Mouse (Mus musculus) midbrain, postnatal 0 days (tissue): ENCODE measurements around the gene Gm47791. TPM values are rescaled to one million over a fixed set of nuclear protein-coding genes. Genes with fewer than 3 reads are reported as not detected.
A peak's percentile ranks its signal among the peaks of the same experiment; 100 is the strongest.

Source experiments
- ATAC-seq: fragments of 200-750 bp; cut with Nextera tagmentation; 2 replicates; pipeline ENCODE4 v1.8.0; 2017; ENCODE audit warnings: moderate number of reproducible peaks, mild to moderate bottlenecking, moderate TSS enrichment, moderate library complexity; ENCODE audit not compliant: low FRiP score
- DNase-seq: peaks from one replicate; pipeline ENCODE4 v3.0.0-alpha.2; 2015; ENCODE audit warnings: low spot score
- H3K27ac ChIP-seq: fragments of 300-500 bp; sonication (generic); 2 replicates; pipeline ENCODE4 v1.5.1; 2014; ENCODE audit warnings: low read depth, mild to moderate bottlenecking, low read length, mixed read lengths
- H3K27me3 ChIP-seq: fragments of 300-500 bp; sonication (generic); 2 replicates; pipeline ENCODE4 v1.6.1; 2014; ENCODE audit warnings: low read length, control low read depth, mixed read lengths; ENCODE audit not compliant: insufficient read depth
- H3K36me3 ChIP-seq: fragments of 300-500 bp; sonication (generic); 2 replicates; pipeline ENCODE4 v1.6.1; 2014; ENCODE audit warnings: low read length, control low read depth, mixed read lengths; ENCODE audit not compliant: insufficient read depth
- H3K4me1 ChIP-seq: fragments of 300-500 bp; sonication (generic); 2 replicates; pipeline ENCODE4 v1.6.1; 2014; ENCODE audit warnings: mild to moderate bottlenecking, control low read depth, antibody characterized with exemption, low read length, mixed read lengths; ENCODE audit not compliant: insufficient read depth
- H3K4me2 ChIP-seq: fragments of 300-500 bp; sonication (generic); 2 replicates; pipeline ENCODE4 v1.6.1; 2014; ENCODE audit warnings: low read depth, mild to moderate bottlenecking, low read length, mixed read lengths; ENCODE audit not compliant: poor library complexity, severe bottlenecking
- H3K4me3 ChIP-seq: fragments of 300-500 bp; sonication (generic); 2 replicates; pipeline ENCODE4 v1.5.1; 2014; ENCODE audit warnings: low read depth, mild to moderate bottlenecking, low read length, moderate library complexity
- H3K9ac ChIP-seq: fragments of 300-500 bp; sonication (generic); replicated peaks from 2 replicates; pipeline ENCODE4 v1.6.1; 2014; ENCODE audit warnings: mild to moderate bottlenecking, low read length, moderate library complexity, mixed read lengths; ENCODE audit not compliant: poor library complexity, severe bottlenecking
- H3K9me3 ChIP-seq: fragments of 300-500 bp; sonication (generic); 2 replicates; pipeline ENCODE4 v1.6.1; 2016; ENCODE audit warnings: low read length, control low read depth
- CTCF ChIP-seq: IDR thresholded peaks from 2 replicates; pipeline ENCODE4 v1.5.1; 2016; ENCODE audit warnings: antibody characterized with exemption, mild to moderate bottlenecking
- WGBS: fragments of 180-500 bp; shearing (Covaris S2); extraction: QIAGEN DNeasy Blood & Tissue Kit; methylation state at CpG from one replicate; pipeline ENCODE4 v1.1.7; 2014; 5-methylcytosine and 5-hydroxymethylcytosine counted together
- polyA plus RNA-seq: library from polyadenylated mRNA; unstranded; fragments of >200 nt; fragmentation: Nextera tagmentation; extraction: Ambion mirVana; gene quantifications from 2 replicates; pipeline ENCODE4 v1.2.1, GENCODE M21; 2015
- total RNA-seq: library from RNA; depleted of rRNA; stranded (reverse); fragments of >200 nt; gene quantifications from 2 replicates; pipeline ENCODE4 v1.2.3, GENCODE M21; 2014

Gene Gm47791
- total and polyA plus RNA-seq, 2 experiments from 2014 or later, result not detected

DNA sequence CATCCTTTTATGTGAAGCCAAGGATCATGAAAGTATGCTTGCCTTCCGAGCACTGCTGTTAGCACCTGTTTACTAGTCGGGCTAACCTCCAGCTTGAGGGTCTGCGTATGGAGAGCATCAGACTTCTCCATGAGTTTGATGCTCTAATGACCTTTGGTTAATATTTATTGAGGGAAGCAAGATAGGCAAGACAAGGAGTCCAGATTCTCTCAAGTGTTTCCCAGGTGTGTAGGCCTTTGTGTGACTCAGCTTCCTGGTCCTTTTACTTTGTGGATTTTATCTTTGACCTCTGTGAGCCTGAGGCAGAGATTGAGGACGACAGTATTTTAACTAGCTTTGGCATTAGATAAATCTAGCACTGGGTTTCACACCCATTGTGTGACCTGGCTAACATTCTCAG is 4.4 kb downstream of the Gm47791 start:
- H3K27me3 ChIP-seq, result no peaks in the 10 kb centered on the region
- H3K4me2 ChIP-seq, result no peak overlapping the region
- no peak overlapping the region for H3K9ac ChIP-seq
- no peaks in the 10 kb centered on the region for H3K4me1 ChIP-seq
- H3K36me3 ChIP-seq, result no peaks in the 10 kb centered on the region
- no peak for TF ChIP-seq CTCF
- no peak for ATAC-seq
- no peak for DNase-seq
- 88% methylated on average over 4 of the region's 4 CpGs for WGBS
- H3K27ac ChIP-seq, result no peak overlapping the region
- H3K4me3 ChIP-seq, result no peak overlapping the region
- H3K9me3 ChIP-seq, result no peaks in the 10 kb centered on the region

DNA sequence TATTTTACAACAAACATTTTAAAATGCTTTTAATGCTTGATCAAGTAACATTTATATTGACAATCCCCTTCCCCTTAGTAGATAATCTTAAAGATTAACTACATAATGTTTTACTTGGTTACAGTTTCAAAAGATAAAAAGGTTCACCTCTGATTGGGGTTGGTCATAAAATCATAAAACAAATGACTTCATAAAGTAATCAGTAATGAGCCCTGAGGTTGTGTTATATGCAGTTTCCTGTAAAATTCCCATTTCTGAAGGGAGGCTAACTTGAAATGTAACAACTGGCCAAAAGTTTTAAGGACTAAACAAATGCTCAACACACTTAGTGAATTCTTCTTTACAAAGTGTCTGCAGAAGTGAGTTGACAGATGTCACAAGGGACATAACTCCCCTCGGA is 4.8 kb downstream of the Gm47791 start:
- Histone ChIP-seq H3K4me3 (no peak overlapping the region), H3K27ac (no peak overlapping the region), H3K27me3 (no peaks in the 10 kb centered on the region), H3K9ac (no peak overlapping the region), H3K4me2 (no peak overlapping the region), H3K9me3 (no peaks in the 10 kb centered on the region), H3K36me3 (no peaks in the 10 kb centered on the region), H3K4me1 (no peaks in the 10 kb centered on the region)
- ATAC-seq (no peak), DNase-seq (no peak)
- WGBS, result 63% methylated on average over 1 of the region's 1 CpGs
- no peak for TF ChIP-seq CTCF

DNA sequence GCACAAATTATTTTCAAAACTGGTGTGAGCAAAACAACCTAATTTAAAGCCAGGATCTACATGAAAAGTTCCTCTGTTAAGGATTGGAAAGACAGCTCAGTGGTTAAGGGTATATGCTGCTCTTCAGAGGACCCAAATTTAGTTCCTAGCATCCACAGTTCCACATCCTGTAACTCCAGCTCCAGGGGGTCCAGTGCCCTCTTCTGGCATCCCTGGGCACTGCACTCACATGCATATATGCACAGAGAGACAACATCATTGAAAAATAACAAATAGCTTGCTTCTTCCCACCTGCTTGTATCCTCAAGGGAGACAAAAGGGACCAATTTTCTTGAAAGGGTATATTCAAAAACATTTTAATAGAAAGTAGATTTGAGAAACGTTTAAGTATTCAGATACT is 8.8 kb downstream of the Gm47791 start:
- Histone ChIP-seq H3K27ac (no peak overlapping the region), H3K4me2 (no peak overlapping the region), H3K27me3 (no peaks in the 10 kb centered on the region), H3K9ac (no peak overlapping the region), H3K36me3 (no peaks in the 10 kb centered on the region; the same call in 1 of the 2 replicates), H3K4me3 (no peak overlapping the region), H3K4me1 (no peaks in the 10 kb centered on the region), H3K9me3 (no peaks in the 10 kb centered on the region)
- DNase-seq (no peak), ATAC-seq (no peak)
- WGBS, result 86% methylated on average over 1 of the region's 1 CpGs
- TF ChIP-seq CTCF, result no peak

DNA sequence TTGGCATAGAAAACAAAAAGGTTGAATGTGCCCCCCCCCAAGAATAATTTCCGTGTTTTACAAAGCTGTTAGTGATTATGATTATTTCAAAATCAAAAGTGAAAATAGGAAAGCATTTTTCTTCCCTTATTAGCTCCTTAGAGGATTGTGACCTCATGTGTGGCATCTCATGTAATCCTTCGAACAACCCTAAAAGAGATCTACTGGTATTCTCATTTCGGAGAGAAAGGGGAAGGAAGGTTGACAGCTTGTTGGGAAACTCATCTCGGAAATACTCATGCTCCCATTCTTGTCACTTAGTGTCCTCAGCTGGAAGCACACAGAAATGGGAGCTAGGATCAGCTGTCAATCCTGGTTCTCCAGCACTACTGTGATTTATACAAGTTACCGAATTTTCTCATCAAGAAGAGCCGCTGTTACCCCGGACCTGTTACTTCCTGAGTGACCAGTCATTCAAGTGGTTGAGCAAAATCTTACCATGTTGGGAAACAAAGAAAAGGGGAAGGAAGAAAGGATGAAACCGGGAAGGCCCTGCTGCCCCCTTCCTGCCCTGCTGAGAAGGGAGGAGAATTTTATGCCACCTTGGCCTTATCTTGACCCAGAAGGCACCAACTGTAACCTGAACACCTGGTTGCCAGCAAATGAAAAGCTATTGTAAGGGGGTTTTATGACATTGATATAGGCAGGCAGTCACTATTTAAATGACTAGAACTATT is 9.4 kb downstream of the Gm47791 start:
- Histone ChIP-seq H3K9ac (no peak overlapping the region), H3K36me3 (no peaks in the 10 kb centered on the region; the same call in 1 of the 2 replicates), H3K4me1 (no peaks in the 10 kb centered on the region), H3K4me2 (no peak overlapping the region), H3K9me3 (no peaks in the 10 kb centered on the region), H3K4me3 (no peak overlapping the region), H3K27ac (no peak overlapping the region), H3K27me3 (no peaks in the 10 kb centered on the region)
- 93% methylated on average over 8 of the region's 8 CpGs for WGBS
- DNase-seq, result no peak
- no peak for ATAC-seq
- no peak for TF ChIP-seq CTCF

DNA sequence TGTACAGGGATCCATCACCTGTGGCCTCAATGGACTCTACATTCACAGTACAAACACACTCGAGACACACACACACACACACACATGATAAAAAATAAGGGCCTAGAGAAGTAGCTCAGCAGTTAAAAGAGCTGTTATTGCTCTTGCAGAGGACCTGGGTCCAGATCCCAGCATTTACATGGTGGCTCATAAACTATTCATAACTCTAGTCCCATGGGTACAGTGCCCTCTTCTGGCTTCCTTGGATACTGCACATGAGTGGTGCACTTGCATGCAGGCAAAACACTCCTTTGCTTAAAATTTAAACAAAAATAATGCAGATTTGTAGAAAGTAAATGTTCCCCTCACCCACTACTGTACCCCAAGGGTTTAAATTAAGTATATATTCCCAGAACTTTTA is 11.5 kb downstream of the Gm47791 start:
- no peaks in the 10 kb centered on the region for H3K4me1 ChIP-seq
- H3K27ac ChIP-seq, result no peak overlapping the region
- no peaks in the 10 kb centered on the region for H3K9me3 ChIP-seq
- H3K27me3 ChIP-seq, result no peaks in the 10 kb centered on the region
- DNase-seq (no peak), ATAC-seq (no peak)
- 97% methylated on average over 1 of the region's 1 CpGs for WGBS
- peak; percentile 45 for TF ChIP-seq CTCF
- no peak overlapping the region for H3K4me2 ChIP-seq
- no peak overlapping the region for H3K9ac ChIP-seq
- H3K36me3 ChIP-seq, result peaks cover 7% of the 10 kb centered on the region
- no peak overlapping the region for H3K4me3 ChIP-seq

DNA sequence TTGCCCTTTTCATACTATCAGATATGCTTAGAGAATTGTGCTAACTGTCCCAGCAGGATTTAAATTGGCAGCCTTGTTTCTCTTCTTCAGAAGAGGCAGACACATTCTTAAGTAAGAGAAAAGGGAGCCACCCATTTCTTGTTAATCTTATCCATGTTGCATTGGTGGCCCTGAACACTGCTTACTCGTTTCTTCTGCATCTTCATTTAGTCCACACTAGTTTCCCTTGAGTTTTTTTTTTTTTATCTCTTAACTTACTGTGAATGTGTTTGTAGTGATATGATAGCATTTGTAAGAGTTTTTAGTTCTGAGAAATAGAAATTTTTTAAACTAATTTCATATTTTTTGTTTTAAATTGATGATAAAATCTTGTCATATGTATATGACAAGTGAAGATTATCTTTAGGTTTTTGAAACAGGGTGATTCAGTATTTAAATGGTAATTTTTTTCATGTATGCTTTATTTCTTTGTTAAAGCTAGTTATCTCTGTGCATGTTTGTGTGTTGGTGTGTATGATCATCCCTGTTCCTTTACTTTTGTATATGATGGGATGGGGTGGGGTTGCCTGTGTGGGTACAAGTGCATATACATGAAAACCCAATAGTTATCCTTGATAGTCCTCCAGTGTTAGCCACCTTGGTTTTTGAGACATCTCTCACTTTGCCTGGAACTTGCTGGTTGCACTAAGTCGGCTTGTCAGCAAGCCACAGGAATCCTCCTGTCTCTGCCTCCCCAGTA is 23.2 kb downstream of the Gm47791 start:
- TF ChIP-seq CTCF, result no peak
- no peak overlapping the region for H3K27ac ChIP-seq
- 94% methylated on average over 2 of the region's 2 CpGs for WGBS
- H3K9me3 ChIP-seq, result no peaks in the 10 kb centered on the region
- H3K9ac ChIP-seq, result no peak overlapping the region
- H3K4me1 ChIP-seq, result no peaks in the 10 kb centered on the region
- no peak overlapping the region for H3K4me3 ChIP-seq
- ATAC-seq (no peak), DNase-seq (no peak)
- no peaks in the 10 kb centered on the region for H3K27me3 ChIP-seq
- H3K4me2 ChIP-seq, result no peak overlapping the region
- peaks cover 18% of the 10 kb centered on the region for H3K36me3 ChIP-seq
